Mouse (Mus musculus) cerebellum, postnatal 25 days (tissue): ENCODE measurements around the gene Naga.

Experiments
- DNase-seq, 2 experiments: peaks; one replicate each; pipeline ENCODE4 v3.0.0; 2021; ENCODE audit warnings: mixed read lengths in 2 of 2

Naga gene

DNA sequence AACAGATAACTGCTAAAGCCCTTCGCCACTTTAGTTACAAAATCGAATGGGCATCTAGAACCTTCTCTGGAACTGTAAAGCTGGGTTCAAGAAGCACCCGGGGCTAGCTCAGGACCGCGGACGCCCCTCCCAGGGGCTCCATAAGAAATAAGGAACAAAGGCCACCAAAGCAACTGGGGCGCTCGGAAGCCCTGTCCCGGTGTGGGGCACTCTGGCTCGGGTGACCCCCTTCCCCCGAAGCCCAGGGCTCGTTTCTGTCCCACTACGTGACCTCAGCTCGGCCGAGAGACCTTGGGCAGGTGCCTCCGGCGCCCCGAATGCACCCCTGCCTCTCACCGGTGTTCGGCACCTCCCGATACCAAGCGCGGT, 15.0 kb upstream of the Naga start:
- DNase-seq = no peak

GRCm38 (mm10) chr15:82353078-82353744, 14.5 kb upstream of the Naga start:
- peak in 1 of 2 experiments; percentile 41 for DNase-seq

GRCm38 (mm10) chr15:82351480-82351879, 12.8 kb upstream of the Naga start:
- DNase-seq = no peak

GRCm38 (mm10) chr15:82350349-82350748, 11.6 kb upstream of the Naga start:
- DNase-seq = no peak

DNA sequence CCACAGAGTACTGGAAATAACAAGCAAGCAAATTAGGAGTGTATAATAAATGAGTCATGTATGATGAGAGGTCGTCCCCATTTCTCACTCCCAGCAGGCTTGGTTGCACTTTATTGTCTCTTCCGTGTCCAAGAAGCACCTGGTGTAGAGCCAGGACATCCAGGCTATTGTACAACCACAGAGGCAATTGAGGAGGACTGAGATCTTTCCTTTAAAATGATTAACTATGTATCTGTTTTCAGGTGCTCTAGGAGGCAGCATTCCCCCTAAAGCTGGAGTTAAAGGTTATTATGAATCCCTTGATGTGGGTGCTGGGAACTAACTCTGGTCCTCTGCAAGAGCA, 10.2 kb upstream of the Naga start:
- no peak for DNase-seq

DNA sequence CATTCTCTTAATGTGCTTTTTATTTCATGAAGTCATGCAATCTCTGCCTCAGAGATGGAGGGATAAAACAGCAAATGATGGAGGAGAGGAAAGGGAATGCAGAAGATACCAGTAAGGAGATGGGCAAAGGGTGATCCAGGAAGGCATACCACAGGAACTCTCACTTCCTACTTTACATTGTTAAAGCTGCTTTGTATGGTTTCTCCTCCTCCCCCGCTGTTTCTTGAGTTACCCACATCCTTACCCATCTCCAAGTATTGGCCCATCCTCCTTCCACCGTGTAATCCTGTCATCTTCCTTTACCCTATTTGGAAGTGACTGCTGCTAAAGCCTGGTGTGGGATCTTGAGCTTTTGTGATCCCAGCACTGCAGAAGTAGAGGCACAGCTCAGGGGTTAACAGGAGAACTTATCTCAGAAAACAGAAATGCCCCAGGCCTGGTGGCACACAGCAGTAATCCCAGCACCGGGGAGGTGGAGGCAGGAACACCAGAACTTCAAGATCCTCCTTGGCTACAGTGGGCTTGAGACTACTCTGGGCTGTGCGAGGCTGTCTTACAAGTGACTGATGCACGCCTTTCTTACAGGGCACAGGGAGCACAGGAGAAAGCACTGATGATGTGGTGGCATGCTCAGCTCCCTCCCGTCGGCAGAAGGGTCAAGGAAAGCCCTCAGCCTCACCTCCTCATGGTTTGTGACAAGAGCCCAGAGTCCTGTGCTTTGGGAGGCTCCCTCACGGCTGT, 9.7 kb upstream of the Naga start:
- DNase-seq = no peak

DNA sequence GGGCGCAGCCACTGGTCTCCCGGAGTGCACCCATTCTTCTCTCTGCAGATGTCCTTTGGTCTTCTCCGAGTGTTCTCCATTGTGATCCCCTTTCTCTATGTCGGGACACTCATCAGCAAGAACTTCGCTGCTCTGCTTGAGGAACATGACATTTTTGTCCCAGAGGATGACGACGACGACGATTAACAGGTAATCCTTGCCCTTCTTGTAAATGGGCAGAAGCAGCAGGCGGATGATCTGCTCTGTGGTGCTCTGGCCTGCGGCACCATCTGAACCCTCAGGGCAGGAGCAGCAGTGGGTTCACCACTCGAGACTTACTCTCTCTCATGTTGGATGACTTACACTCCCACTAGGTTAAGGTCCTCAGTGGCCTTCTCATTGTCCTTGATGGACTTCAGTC, 9.1 kb upstream of the Naga start:
- DNase-seq = no peak

DNA sequence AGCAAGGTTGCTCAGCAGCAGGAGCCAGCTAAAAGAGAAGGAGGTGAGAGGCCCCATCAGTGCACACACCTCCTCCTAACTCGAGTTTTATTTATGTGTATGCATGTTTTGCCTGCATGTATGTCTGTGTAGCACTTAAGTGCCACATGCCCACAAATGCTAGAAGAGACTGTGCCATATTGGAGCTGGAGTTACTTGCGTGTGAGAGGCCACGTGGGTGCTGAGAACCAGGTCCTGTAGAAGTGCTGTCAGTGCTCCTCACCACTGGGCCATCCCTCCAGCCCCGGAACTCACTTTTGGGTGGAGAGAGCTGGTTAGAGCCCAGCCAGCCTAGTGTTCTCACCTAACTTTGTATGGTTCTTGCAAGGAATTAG, 8.6 kb upstream of the Naga start:
- DNase-seq = no peak

- DNase-seq = no peak
Observed at GRCm38 (mm10) chr15:82346580-82347302, 8.0 kb upstream of the Naga start.

DNA sequence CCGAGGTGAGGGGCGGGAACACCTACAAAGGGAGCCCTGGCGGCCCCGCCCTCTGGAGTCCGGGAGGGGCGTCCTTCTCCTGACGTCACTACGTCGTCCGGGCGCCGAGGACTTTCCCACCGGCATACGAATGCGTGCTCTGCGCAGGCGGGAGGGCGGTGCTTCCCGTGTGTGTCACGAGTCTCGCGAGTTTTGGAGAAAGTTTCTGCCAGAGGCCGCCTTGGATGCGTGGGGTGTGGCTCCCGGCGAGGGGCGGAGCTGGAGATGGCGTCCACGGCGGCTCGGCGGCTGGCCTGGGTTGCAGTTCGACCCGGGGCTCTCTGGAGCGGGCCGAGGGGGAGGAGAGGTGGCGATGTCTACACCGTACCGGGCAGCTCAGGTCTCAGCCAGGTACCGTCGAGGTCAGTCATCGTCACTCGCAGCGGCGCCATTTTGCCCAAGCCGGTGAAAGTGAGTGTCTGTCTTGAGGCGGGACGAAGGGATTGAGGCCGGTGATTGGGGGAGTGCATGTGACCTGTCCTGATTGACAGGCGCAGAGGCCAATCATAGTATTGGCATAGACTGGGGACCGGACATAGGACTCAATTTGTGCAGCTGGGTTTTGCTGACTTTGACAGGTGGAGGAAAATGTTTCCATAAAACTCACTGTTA, 7.2 kb upstream of the Naga start:
- DNase-seq = peak; percentile 98

DNA sequence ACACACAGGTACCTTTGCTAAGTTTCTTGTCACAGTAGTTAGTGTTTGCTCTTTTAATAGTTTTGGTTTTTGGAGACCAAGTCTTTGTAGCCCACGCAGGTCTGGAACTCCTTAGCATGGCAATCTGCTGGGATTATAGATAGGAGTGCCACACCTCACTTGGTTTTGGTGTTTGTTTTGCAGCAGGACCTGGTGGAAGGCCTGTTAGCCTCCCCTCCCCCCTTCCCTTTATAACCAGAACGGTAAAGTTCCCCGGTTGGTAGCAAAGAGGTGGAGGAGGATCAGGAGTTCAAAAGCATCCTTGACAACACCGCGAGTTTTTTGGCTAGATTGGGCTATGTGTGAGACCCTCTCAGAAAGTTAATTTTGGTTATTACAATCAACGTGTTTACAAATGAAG, 6.2 kb upstream of the Naga start:
- no peak for DNase-seq

DNA sequence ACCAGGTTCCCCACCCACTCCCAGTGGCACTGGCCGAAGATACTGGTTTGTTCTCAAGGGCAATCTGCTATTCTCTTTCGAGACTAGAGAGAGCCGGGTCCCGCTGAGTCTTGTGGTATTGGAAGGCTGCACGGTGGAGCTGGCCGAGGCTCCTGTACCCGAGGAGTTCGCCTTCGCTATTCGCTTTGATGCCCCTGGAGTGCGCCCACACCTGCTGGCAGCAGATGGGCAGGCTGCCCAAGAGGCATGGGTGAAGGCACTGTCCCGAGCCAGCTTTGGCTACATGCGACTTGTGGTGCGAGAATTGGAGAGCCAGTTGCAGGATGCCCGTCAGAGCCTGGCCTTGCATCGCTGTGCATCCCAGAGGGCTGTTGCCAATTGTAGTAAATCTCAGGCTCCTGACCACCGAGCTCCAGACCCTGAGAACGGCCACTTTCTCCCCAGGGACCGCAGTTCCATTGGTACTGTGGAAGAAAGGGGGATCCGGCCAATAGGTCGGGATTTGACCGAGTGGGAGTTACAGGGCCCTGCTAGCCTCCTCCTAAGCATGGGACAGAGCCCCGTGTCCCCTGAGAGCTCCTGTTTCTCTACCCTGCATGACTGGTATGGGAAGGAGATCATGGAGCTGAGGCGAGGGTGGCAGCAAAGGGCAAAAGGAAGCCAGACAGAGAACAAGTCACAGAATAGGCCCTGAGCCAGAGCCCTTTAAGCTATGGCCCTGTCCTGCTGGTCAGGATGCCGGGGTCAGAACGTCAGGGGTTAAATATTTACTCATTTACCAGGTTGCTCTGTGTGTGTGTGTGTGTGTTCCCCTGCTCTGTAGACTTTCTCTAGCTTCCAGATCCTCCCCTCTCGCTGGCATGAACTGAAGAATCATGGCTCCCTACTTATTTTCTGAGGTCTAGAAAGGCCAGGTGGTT, 4.9 kb upstream of the Naga start:
- DNase-seq = peak in 1 of 2 experiments; percentile 38

GRCm38 (mm10) chr15:82342543-82342935, 3.8 kb upstream of the Naga start:
- DNase-seq = no peak

- no peak for DNase-seq
Observed at GRCm38 (mm10) chr15:82341675-82342542, 3.2 kb upstream of the Naga start.

GRCm38 (mm10) chr15:82341036-82341501, 2.3 kb upstream of the Naga start:
- no peak for DNase-seq

DNA sequence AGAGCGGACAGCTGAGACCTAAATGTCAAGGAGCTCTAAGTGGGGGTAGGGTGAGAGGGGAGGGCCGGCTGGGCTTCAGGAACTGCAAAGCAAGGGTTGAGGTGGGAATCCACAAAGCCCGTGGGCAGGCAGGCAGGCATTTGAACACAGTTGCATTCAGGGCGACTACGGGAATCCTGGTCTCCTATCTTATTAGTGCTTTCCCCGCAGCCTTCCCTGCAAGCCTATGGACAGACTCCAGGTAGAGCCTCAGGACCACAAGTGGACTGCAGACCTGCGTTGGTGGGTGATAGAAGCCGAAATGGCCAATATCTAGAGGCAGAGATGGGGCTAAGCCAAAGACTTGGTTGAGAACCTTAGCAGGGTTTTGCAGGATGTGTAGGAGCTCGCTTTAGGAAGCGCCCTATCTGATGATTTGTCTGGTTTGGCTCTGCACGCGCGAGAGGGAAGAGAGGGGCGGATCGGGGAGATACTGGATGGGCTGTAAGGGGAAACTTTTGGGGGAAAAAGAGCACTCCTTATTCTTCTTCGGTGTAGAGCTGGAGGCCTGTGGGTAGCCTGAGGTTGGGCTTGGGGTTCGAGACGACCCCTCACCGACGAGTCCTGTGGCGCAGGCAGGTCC, 1.8 kb upstream of the Naga start:
- no peak for DNase-seq

DNA sequence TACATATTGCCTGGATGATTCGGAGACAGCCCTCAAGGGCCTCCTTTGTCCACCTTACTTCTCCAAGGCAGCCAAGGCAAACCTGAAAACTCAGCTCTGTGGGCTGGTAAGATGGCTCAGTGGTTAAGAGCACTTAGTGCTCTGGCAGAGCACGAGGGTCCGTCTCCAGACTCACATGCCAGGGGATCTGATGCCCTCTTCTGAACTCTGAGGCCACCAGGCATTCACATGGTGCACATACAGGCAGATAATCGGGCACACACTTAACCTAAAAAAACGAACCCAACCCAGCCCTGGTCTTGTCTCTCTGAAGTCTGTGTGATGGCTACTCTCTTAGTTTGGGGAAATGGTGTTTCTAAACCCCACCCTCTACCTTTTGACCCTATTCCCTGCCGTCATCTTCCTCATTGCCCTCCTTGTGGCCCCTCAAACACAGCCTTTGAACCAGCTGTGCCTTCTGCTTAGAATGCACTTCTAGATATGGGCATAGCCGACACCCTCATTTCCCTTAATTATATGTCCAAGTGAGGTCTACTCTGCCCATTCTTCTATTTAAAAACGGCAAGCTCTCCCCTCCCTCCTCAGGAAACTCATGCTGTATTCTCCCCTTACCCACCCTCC, 1.0 kb upstream of the Naga start:
- DNase-seq = no peak

DNA sequence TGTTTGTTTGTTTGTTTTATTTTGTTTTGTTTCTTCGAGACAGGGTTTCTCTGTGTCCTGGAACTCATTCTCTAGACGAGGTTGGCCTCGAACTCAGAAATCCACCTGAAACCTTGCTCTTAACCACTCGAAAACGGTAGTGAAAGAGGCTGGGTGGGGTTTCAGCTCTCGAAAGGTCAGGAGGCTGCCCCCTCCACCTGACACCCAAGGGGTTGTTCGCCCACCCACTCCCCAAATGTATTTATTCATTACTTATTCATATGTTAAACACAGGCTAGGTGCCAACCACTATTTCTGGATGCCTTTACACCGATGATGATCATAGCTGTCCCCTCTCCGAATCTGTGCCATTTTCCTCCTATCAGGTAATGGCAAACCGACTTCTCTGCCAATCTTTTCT, 425 bp upstream of the Naga start:
- DNase-seq = peak in 1 of 2 experiments; percentile 36

- no peak for DNase-seq
Observed at GRCm38 (mm10) chr15:82337875-82338274, 850 bp downstream of the Naga start.

DNA sequence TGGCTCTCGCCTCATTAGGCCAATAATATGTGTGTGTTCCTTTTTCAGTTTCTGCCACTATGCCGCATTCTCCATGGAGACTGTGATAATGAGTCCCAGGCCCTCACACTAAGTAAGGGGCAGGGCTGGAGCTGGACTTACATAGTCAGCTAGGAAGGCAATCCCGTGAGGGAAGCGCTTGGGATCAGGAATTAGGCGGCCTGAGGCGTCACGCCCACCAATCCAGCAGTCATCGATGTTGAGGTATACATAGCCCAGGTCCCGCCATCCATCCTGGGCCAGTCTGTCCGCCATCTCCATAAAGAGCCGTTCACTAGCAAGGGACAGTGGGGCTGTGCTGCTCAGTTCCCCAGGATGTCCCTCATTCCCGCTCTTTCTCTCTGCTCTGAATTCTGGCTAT, 2.1 kb downstream of the Naga start:
- DNase-seq = no peak
